Mouse (Mus musculus) intestine, postnatal 0 days (tissue): ENCODE measurements at regions not wholly inside any gene's neighbourhood (a gene's known extent, or its start where the extent isn't known, plus 50 kb on each side); places are given as distances from the start of the nearest gene placed in this dataset.

Experiments used
- ATAC-seq: fragments of 200-750 bp; cut with Nextera tagmentation; 2 replicates; pipeline ENCODE4 v1.8.0; 2017; ENCODE audit warnings: mild to moderate bottlenecking, moderate TSS enrichment, moderate library complexity
- H3K27ac ChIP-seq: fragments of 300-500 bp; sonication (generic); 2 replicates; pipeline ENCODE4 v1.5.1; 2014; ENCODE audit warnings: mild to moderate bottlenecking, low read depth, low read length, moderate library complexity
- H3K27me3 ChIP-seq: fragments of 300-500 bp; sonication (generic); replicated peaks from 2 replicates; pipeline ENCODE4 v1.6.1; 2014; ENCODE audit warnings: low read length, mixed read lengths; ENCODE audit not compliant: control insufficient read depth, insufficient read depth
- H3K36me3 ChIP-seq: fragments of 300-500 bp; sonication (generic); 2 replicates; pipeline ENCODE4 v1.6.1; 2014; ENCODE audit warnings: mild to moderate bottlenecking, moderate library complexity; ENCODE audit not compliant: control insufficient read depth, insufficient read depth
- H3K4me1 ChIP-seq: fragments of 300-500 bp; sonication (generic); replicated peaks from 2 replicates; pipeline ENCODE4 v1.6.1; 2014; ENCODE audit warnings: antibody characterized with exemption, low read length, mixed read lengths; ENCODE audit not compliant: control insufficient read depth, insufficient read depth
- H3K4me2 ChIP-seq: fragments of 300-500 bp; sonication (generic); replicated peaks from 2 replicates; pipeline ENCODE4 v1.6.1; 2014; ENCODE audit warnings: low read depth, mild to moderate bottlenecking, moderate library complexity
- H3K4me3 ChIP-seq: fragments of 300-500 bp; sonication (generic); 2 replicates; pipeline ENCODE4 v1.5.1; 2014; ENCODE audit warnings: low read depth, low read length
- H3K9ac ChIP-seq: fragments of 300-500 bp; sonication (generic); 2 replicates; pipeline ENCODE4 v1.6.1; 2014; ENCODE audit warnings: mild to moderate bottlenecking, low read depth, low read length
- H3K9me3 ChIP-seq: fragments of 300-500 bp; sonication (generic); 2 replicates; pipeline ENCODE4 v1.6.1; 2016; ENCODE audit warnings: mixed run types; ENCODE audit not compliant: control insufficient read depth
- CTCF ChIP-seq: sonication (generic); IDR thresholded peaks from 2 replicates; pipeline ENCODE4 v1.5.1; 2016; ENCODE audit warnings: low read depth, mild to moderate bottlenecking, control low read depth, antibody characterized with exemption, moderate library complexity
- WGBS: fragments of 180-500 bp; shearing (Covaris S2); extraction: QIAGEN DNeasy Blood & Tissue Kit; methylation state at CpG from one replicate; pipeline ENCODE4 v1.1.7; 2014; 5-methylcytosine and 5-hydroxymethylcytosine counted together

DNA sequence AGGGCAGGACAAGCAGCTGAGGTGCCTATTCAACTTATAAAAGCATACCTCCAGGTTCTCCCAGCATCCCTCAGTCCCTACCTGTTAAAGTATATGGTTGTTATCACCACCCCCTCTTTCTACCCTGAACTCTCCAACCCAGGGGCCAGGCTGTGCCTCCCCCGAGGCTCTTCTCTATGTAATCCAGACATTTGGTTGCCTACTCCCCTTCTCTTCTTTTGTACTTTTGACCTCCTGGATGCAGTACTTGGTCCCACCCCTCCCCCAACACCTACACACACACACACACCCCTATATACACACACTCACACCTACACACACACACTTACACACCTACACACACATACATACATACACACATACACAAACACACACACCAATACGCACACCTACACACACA is 180.4 kb upstream of the Frmd6 start:
- H3K9me3 ChIP-seq: no peaks in the 10 kb centered on the region
- WGBS: 71% methylated on average over 2 of the region's 2 CpGs
- H3K4me3 ChIP-seq: no peak overlapping the region
- H3K27ac ChIP-seq: no peak overlapping the region
- ATAC-seq: no peak
- H3K4me2 ChIP-seq: no peak overlapping the region
- no peaks in the 10 kb centered on the region for H3K36me3 ChIP-seq
- H3K4me1 ChIP-seq: no peaks in the 10 kb centered on the region
- no peak overlapping the region for H3K9ac ChIP-seq
- no peak for TF ChIP-seq CTCF
- no peaks in the 10 kb centered on the region for H3K27me3 ChIP-seq

DNA sequence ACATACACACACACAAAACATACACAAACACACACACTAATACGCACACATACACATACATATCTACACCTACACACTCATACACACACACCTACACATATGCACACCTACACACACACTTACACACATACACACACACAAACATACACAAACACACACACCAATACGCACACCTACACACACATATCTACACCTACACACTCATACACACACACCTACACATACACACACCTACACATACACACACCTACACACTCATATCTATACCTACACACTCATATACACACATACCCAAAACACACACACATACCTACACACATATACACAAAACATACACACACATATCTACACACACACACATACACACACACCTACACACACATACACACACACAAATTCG is 179.9 kb upstream of the Frmd6 start:
- Histone ChIP-seq H3K9me3 (no peaks in the 10 kb centered on the region), H3K9ac (no peak overlapping the region), H3K4me3 (no peak overlapping the region), H3K27me3 (no peaks in the 10 kb centered on the region), H3K4me2 (no peak overlapping the region), H3K4me1 (no peaks in the 10 kb centered on the region), H3K27ac (no peak overlapping the region), H3K36me3 (no peaks in the 10 kb centered on the region)
- ATAC-seq: no peak
- 70% methylated on average over 3 of the region's 3 CpGs for WGBS
- TF ChIP-seq CTCF: no peak

DNA sequence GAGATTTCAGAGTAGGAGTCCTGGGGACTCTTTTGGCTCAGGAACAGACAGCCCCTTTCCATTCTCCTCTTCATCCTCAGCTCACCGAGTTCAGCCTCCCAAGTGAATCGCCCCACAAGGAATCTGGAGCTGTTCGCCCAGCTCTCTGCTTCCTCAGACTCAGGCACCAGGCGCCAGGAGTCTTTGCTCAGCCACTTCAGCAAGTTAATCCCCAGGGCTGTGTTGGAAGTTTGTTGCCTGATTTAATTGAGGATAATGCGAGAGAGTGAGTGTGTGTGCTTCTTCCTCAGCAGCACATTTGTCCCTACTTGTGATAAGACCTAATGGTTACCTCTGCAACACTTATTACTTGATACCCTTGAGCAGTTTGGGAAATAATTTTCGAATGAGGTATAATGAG is 177.8 kb upstream of the Frmd6 start:
- WGBS: 68% methylated on average over 6 of the region's 6 CpGs
- Histone ChIP-seq H3K4me2 (no peak overlapping the region), H3K27me3 (no peaks in the 10 kb centered on the region), H3K27ac (no peak overlapping the region), H3K4me3 (no peak overlapping the region), H3K4me1 (no peaks in the 10 kb centered on the region), H3K9me3 (no peaks in the 10 kb centered on the region), H3K9ac (no peak overlapping the region), H3K36me3 (no peaks in the 10 kb centered on the region)
- no peak for TF ChIP-seq CTCF
- ATAC-seq: no peak

DNA sequence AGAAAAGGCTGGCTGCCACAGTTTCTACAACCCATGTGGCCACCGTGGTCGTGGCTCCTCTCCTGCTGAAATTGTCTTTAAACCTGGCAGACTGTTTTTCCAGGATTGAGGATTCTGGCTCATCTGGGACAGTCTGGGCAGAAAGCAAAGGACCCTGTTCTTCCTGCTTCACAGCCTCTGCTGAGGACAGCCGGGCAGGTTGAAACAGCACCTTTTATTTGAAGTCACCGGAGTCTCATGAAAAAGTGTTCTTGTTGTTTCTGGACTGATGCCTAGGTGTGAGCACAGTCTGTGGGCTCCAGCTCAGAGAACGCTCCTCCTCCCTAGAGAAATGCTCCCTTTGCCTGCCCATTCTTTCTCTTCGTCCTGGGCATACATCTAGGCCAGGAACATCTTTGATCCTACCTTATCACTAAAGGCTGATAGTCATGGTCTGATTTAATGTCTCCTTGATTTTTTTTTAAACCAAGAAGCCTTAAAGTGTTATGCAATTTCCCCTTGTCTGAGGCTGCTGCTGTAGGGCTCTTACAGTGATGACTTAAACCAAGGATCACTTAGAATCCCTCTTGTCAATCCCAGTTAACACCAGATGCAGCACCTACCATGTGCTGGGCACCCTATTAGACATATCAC is 177.0 kb upstream of the Frmd6 start:
- no peaks in the 10 kb centered on the region for H3K4me1 ChIP-seq
- no peak for TF ChIP-seq CTCF
- H3K4me3 ChIP-seq: no peak overlapping the region
- H3K36me3 ChIP-seq: no peaks in the 10 kb centered on the region
- H3K9ac ChIP-seq: no peak overlapping the region
- no peak overlapping the region for H3K27ac ChIP-seq
- 79% methylated on average over 6 of the region's 6 CpGs for WGBS
- no peak for ATAC-seq
- H3K4me2 ChIP-seq: no peak overlapping the region
- H3K27me3 ChIP-seq: no peaks in the 10 kb centered on the region
- H3K9me3 ChIP-seq: no peaks in the 10 kb centered on the region

DNA sequence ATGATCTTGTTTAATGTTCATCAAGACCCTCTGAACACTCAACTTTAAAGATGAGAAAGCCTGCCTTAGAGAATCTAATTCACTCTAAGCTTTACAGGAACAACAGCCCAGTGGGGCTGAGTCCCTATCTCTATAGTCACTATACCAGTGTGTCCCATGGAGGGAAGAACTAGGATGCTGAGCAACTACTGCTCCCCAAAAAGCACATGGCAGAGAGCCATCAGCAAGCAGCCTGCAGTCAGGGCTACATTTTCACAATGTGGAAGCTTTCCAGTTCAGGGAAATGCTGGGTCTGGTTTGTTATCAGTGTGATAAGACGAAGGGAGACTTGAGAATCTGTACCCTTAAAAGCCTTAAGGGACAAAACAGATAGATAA is 176.5 kb upstream of the Frmd6 start:
- Histone ChIP-seq H3K9ac (no peak overlapping the region), H3K4me3 (no peak overlapping the region), H3K27me3 (no peaks in the 10 kb centered on the region), H3K4me1 (no peaks in the 10 kb centered on the region), H3K9me3 (no peaks in the 10 kb centered on the region), H3K36me3 (no peaks in the 10 kb centered on the region), H3K27ac (no peak overlapping the region), H3K4me2 (no peak overlapping the region)
- no peak for ATAC-seq
- no peak for TF ChIP-seq CTCF
- WGBS: 56% methylated on average over 1 of the region's 1 CpGs

DNA sequence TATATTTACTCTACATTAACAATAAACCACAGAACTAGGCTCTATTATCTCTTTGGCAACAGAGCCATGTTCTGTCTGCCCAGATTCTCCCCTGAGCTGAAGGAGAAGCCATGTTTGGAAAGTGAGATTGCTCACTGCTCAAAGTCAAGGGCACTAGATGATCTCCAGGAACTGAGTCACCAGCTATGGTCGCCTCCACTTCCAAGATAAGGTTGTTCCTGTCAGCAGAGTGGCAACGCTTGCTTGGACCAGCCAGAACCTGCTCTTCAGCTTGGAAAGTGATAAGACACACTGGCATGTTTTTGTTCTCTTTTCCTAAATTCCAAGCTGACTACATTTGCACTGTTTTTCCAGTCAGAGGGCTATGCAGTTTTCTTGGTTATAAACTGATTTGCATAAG is 175.6 kb upstream of the Frmd6 start:
- Histone ChIP-seq H3K27ac (no peak overlapping the region), H3K36me3 (no peaks in the 10 kb centered on the region), H3K4me1 (no peaks in the 10 kb centered on the region), H3K4me2 (no peak overlapping the region), H3K27me3 (no peaks in the 10 kb centered on the region), H3K9me3 (no peaks in the 10 kb centered on the region), H3K4me3 (no peak overlapping the region), H3K9ac (no peak overlapping the region)
- WGBS: 28% methylated on average over 2 of the region's 2 CpGs
- no peak for TF ChIP-seq CTCF
- ATAC-seq: no peak

DNA sequence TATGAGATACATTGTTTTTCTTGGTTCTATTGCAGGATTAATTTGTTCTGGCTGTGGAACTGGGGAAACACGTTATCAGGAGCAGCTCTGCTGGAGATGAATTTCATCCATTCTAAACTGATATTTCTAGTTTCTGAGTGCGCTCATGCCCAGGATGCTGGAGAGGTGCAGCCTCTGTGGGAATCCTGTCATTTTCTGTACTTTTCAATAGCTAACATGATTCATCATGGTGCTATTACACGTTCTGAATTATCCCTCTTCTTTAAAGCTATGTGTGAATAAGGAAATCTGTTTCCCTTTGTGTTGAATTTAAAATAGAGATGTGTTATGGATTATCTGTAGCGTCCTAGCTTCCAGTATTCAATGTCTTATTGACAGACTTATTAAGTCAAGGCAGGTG is 174.8 kb upstream of the Frmd6 start:
- WGBS: 79% methylated on average over 4 of the region's 4 CpGs
- no peak for ATAC-seq
- no peak overlapping the region for H3K27ac ChIP-seq

More for the DNA sequence above, 174.8 kb upstream of the Frmd6 start:
- H3K4me1 ChIP-seq: no peaks in the 10 kb centered on the region
- H3K9ac ChIP-seq: no peak overlapping the region
- no peaks in the 10 kb centered on the region for H3K27me3 ChIP-seq
- no peak overlapping the region for H3K4me2 ChIP-seq
- no peaks in the 10 kb centered on the region for H3K36me3 ChIP-seq
- no peak overlapping the region for H3K4me3 ChIP-seq
- no peaks in the 10 kb centered on the region for H3K9me3 ChIP-seq
- TF ChIP-seq CTCF: no peak
